In the genomic region with DNA sequence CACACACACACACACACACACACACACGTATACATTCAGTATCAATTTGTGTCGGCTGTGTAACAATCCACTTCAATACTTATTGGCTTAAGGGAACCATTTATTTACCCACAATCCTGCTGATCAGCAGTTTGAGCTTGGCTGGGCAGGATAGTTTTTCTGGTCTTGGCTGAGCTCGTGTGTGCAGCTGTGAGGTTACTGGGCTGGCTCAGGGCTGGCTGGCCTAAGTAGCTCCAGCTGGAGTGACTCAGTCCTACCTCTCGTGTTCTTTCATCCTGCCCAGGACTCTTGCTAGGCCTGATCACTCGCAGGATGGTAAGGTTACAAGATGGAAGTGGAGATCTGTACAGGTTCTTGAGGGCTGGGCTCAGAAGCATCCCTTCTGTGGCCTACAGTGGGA, we compare ENCODE assay signal across 8 mouse cellular contexts.
DNase-seq lines count a peak whose midpoint lies in the region; ATAC-seq lines count a peak whose summit lies in the region.

No protein-coding gene starts in this region.

- WGBS in limb, embryonic 10.5 days = 74% methylated on average over 5 of the region's 5 CpGs
- WGBS in midbrain, embryonic 14.5 days = 89% methylated on average over 5 of the region's 5 CpGs

- ATAC-seq in midbrain, embryonic 14.5 days (ENCODE audit: low FRiP score, low TSS enrichment) = no peak

- no peaks in the 10 kb centered on the region for H3K9me3 ChIP-seq in limb, embryonic 10.5 days (replicated peaks)
- no peaks in the 10 kb centered on the region; the same call in 1 of the 2 replicates for H3K9me3 ChIP-seq in midbrain, embryonic 14.5 days (ENCODE audit: control insufficient read depth, low read length)

- no peak overlapping the region for H3K27ac ChIP-seq in limb, embryonic 10.5 days
- no peak overlapping the region for H3K27ac ChIP-seq in midbrain, embryonic 14.5 days (replicated peaks; ENCODE audit: low read depth, low read length)

- peak; percentile 4 for DNase-seq in adrenal gland, postnatal 36 days
- DNase-seq in adrenal gland, postnatal 10 days = no peak
- peak; percentile 14 for DNase-seq in urinary bladder, postnatal 14 days (ENCODE audit: low spot score)
- no peak for DNase-seq in urinary bladder, adult 2 months (ENCODE audit: low spot score)
- peak; percentile 32 for DNase-seq in limb, embryonic 10.5 days (ENCODE audit: low spot score)
- DNase-seq in thymus, adult 18-20 months = no peak
- DNase-seq in right cerebral cortex, adult 2 months (ENCODE audit: low spot score in 2 of 2) = no peak
- no peak for DNase-seq in midbrain, embryonic 14.5 days

- H3K36me3 ChIP-seq in limb, embryonic 10.5 days = no peaks in the 10 kb centered on the region
- no peaks in the 10 kb centered on the region for H3K36me3 ChIP-seq in midbrain, embryonic 14.5 days (ENCODE audit: control insufficient read depth, insufficient read depth, low read length)

- no peaks in the 10 kb centered on the region for H3K4me1 ChIP-seq in limb, embryonic 10.5 days
- no peaks in the 10 kb centered on the region for H3K4me1 ChIP-seq in midbrain, embryonic 14.5 days (ENCODE audit: control insufficient read depth, insufficient read depth, low read length)

- no peak overlapping the region for H3K4me3 ChIP-seq in limb, embryonic 10.5 days
- H3K4me3 ChIP-seq in midbrain, embryonic 14.5 days (replicated peaks; ENCODE audit: low read depth, low read length) = no peak overlapping the region

- H3K9ac ChIP-seq in midbrain, embryonic 14.5 days (replicated peaks; ENCODE audit: low read length) = no peak overlapping the region

- no peaks in the 10 kb centered on the region for H3K27me3 ChIP-seq in limb, embryonic 10.5 days (ENCODE audit: low read depth, poor library complexity, severe bottlenecking)
- H3K27me3 ChIP-seq in midbrain, embryonic 14.5 days (ENCODE audit: control insufficient read depth, insufficient read depth, low read length) = no peaks in the 10 kb centered on the region

- no peak overlapping the region for H3K4me2 ChIP-seq in midbrain, embryonic 14.5 days (ENCODE audit: low read length)

Comparison
In these comparisons a context has a peak if more than half of its experiments do, and no peak if none do; other contexts are left out.
1. DNase-seq: peak in adrenal gland, postnatal 36 days (2 of 2), urinary bladder, postnatal 14 days (single experiment) and limb, embryonic 10.5 days (single experiment); none in adrenal gland, postnatal 10 days (single experiment), urinary bladder, adult 2 months (single experiment), thymus, adult 18-20 months (0 of 2), right cerebral cortex, adult 2 months (0 of 2) and midbrain, embryonic 14.5 days (single experiment).